Comparison of ENCODE assay signal across 11 mouse cellular contexts in the genomic region with DNA sequence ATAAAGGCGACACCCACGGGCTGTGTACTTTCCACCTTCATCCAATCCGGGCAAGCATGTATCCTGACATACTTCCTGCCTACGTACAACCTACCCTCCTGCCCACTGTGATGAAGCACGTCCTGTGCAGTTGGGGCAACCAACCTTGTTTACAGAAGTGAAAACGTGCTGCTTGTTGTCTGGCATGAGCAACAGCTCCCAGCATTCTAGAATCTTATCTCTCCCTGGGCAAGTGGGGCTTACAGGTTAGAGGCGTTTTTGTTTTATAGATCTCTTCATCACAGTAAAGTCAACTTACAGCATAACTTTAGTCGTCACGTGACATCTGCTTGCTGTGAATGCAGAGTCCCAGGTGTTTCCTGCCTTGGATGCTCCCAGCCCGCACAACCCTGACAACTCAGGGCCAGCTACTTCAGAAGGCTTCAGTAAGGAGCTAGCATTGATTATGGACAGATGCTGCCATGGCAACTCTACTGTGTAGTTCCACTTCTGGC.
DNase-seq lines count a peak whose midpoint lies in the region; TF ChIP-seq lines count a peak whose summit lies in the region.
"Had no signal": no experiment of that assay in that cellular context is flagged by ENCODE, and none has a peak within 500 bp of the region (broad histone marks: within the 10 kb centered on the region; RNA-seq: fewer than 3 reads in every experiment).

No protein-coding gene starts in this region.

- peaks cover 14% of the 10 kb centered on the region; the same call in 1 of the 2 replicates for H3K4me1 ChIP-seq in kidney, adult 2 months (ENCODE audit: control insufficient read depth, insufficient read depth, low read length)

- intact Hi-C loops in gastrocnemius, postnatal 36 days (cut with DNase I), result no loop called here

- no peak for TF ChIP-seq CTCF in kidney, adult 2 months (conservative IDR thresholded peaks at IDR 0.05; ENCODE audit: insufficient read depth, insufficient read length, low read depth, low read length)

- H3K4me3 ChIP-seq in kidney, adult 2 months (ENCODE audit: insufficient read depth, low read depth, low read length), result no peak overlapping the region
- H3K4me3 ChIP-seq: myocyte had no signal

- no peaks in the 10 kb centered on the region for H3K27me3 ChIP-seq in kidney, adult 2 months (replicated peaks; ENCODE audit: control insufficient read depth, insufficient read depth, low read length)

- H3K36me3 ChIP-seq in kidney, adult 2 months (ENCODE audit: control insufficient read depth, insufficient read depth, low read length), result no peaks in the 10 kb centered on the region

- TF ChIP-seq POLR2A in kidney, adult 2 months (IDR thresholded peaks at IDR 0.05; ENCODE audit: low read depth, low read length), result no peak

- WGBS in kidney, adult 2 months, result 54% methylated on average over 10 of the region's 10 CpGs

- peak; percentile 34 for DNase-seq in kidney, adult 2 months
- DNase-seq in kidney, postnatal 25 days, result no peak
- peak; percentile 35 for DNase-seq in urinary bladder, postnatal 14 days (ENCODE audit: low spot score)
- DNase-seq in urinary bladder, adult 2 months (ENCODE audit: low spot score), result no peak
- DNase-seq in naive thymus-derived CD4-positive, alpha-beta T cell, adult 2 months (ENCODE audit: low read depth), result peak; percentile 90
- no peak for DNase-seq in gastrocnemius, postnatal 36 days
- DNase-seq in urinary bladder, postnatal 10 days (ENCODE audit: low spot score), result no peak
- no peak for DNase-seq in cerebellum, adult 11 months
- DNase-seq: cerebellum, adult 9-11 months; right cerebral cortex, postnatal 25 days had no signal

- no peak overlapping the region for H3K27ac ChIP-seq in kidney, adult 2 months (ENCODE audit: insufficient read depth, low read depth, low read length)

Comparison
In these comparisons a context has a peak if more than half of its experiments do, and no peak if none do; other contexts are left out.
1. DNase-seq: peak in kidney, adult 2 months (single experiment), urinary bladder, postnatal 14 days (single experiment) and naive thymus-derived CD4-positive, alpha-beta T cell, adult 2 months (single experiment); none in kidney, postnatal 25 days (0 of 2), urinary bladder, adult 2 months (single experiment), gastrocnemius, postnatal 36 days (0 of 2), urinary bladder, postnatal 10 days (single experiment) and cerebellum, adult 11 months (single experiment).